Mouse (Mus musculus) layer of hippocampus, adult 8-10 months (tissue): Measurements from ENCODE around the gene Hnrnpll. TPM values are rescaled to one million over a fixed set of nuclear protein-coding genes. Genes with fewer than 3 reads are reported as not detected.
"Not testable (repeated sequence)": the region's sequence is repeated elsewhere in the genome, so short reads cannot be mapped to it uniquely, and the experiment has no call there.

ENCODE experiments used
- DNase-seq, 2 experiments: peaks; one replicate each; pipeline ENCODE4 v3.0.0; 2022; ENCODE audit warnings: low spot score in 2 of 2
- total RNA-seq, 4 experiments: library from RNA; stranded (reverse); gene quantifications; 2 replicates each; pipeline ENCODE4 v1.2.4; 2022

Gene Hnrnpll
- total RNA-seq, 4 experiments from 2014 or later = 61.5 to 65.8 (median 63.6) TPM

GRCm38 (mm10) chr17:80059731-80060130, 2.4 kb downstream of the Hnrnpll start:
- DNase-seq = no peak

DNA sequence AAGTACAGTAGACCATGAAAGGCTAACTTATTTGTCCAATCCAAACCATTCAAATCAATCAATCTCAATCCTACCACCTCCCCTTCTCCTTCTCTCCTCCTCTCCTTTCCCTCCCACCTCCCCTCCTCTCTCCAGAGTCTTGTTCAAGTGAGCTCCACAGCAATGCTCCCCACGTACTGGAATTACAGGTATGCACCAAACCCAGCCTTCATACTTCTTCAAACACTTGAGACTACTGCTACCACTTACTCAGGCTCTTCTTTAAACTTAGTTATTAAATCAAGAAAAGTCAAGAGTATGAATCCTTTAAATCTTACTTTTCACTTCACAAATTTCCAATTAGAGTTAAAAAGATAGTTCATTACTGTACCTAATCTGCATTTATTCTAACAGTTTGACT, 3.6 kb downstream of the Hnrnpll start:
- DNase-seq = no peak

DNA sequence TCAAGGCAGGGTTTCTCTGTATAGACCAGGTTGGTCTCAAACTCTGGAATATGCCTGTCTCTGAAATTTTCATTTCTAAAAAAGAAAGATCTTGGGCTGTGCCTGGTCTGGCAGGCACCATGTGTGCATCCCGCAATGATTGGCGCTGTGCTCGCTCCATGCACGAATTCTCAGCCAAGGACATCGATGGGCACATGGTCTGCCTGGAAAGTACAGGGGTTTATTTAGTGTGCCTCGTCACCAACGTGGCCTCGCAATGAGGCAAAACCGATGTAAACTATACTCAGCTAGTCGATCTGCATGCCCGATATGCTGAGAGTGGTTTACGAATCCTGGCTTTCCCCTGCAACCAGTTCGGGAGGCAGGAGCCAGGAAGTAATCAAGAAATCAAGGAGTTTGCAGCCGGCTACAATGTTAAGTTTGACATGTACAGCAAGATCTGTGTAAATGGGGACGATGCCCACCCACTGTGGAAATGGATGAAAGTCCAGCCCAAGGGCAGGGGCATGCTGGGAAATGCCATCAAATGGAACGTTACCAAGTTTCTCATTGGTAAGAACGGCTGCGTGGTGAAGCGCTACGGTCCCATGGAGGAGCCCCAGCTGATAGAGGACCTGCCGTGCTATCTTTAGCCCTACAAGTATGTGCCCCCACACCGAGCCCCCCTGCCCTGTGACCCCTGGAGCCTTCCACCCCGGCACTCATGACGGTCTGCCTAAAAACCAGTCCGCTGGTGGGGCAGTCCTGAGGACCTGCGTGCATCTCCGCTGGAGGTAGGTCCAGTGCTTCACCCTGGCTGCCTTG, 8.0 kb downstream of the Hnrnpll start:
- peak in 1 of 2 experiments; percentile 39 for DNase-seq

DNA sequence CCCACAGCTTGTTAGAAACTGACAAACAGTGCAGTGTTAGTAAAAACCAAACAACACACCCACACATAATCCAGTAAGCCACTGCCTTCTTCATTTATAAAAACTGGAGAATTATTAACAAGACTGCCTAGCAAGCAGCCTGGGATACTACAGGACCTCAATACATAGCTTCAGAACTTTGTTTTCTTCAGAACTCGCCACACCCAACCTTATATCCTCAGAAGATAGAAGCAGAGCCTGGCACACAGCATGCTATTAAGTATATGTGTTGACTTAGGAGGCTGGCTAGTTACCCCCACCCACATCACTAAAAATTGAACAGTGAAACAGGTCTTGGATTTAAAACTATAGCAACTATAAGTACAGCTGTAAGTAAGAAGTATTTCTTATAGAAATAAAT, 10.5 kb downstream of the Hnrnpll start:
- no peak for DNase-seq

GRCm38 (mm10) chr17:80049300-80049699, 12.8 kb downstream of the Hnrnpll start:
- DNase-seq = not testable (repeated sequence)

- peak in 1 of 2 experiments; percentile 67 for DNase-seq
These were observed 13.9 kb downstream of the Hnrnpll start for GRCm38 (mm10) chr17:80048230-80048629.

- no peak for DNase-seq
These were observed 20.4 kb downstream of the Hnrnpll start for GRCm38 (mm10) chr17:80041739-80042138.

DNA sequence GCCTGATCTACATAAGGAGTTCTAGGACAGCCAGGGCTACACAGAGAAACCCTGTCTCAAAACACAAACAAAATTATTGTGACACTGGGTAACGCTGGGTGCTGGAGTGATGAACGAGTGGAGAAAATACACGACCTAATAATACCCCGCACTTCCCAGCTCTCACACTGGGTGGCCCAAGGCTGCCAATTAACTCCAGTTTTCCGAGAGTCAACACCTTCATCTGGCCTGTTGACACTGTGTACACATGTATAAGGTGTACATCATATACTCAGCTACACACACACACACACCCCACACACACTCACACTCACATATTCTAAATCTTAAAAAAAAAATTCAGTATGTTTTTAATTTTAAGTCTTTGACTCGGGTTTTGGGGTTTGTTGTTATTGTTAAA, 33.5 kb downstream of the Hnrnpll start:
- DNase-seq = no peak

- DNase-seq = no peak
These were observed 35.8 kb downstream of the Hnrnpll start for GRCm38 (mm10) chr17:80026189-80026936.

GRCm38 (mm10) chr17:80022090-80022489, 40.0 kb downstream of the Hnrnpll start:
- no peak for DNase-seq

GRCm38 (mm10) chr17:80020495-80020894, 41.6 kb downstream of the Hnrnpll start:
- no peak for DNase-seq

DNA sequence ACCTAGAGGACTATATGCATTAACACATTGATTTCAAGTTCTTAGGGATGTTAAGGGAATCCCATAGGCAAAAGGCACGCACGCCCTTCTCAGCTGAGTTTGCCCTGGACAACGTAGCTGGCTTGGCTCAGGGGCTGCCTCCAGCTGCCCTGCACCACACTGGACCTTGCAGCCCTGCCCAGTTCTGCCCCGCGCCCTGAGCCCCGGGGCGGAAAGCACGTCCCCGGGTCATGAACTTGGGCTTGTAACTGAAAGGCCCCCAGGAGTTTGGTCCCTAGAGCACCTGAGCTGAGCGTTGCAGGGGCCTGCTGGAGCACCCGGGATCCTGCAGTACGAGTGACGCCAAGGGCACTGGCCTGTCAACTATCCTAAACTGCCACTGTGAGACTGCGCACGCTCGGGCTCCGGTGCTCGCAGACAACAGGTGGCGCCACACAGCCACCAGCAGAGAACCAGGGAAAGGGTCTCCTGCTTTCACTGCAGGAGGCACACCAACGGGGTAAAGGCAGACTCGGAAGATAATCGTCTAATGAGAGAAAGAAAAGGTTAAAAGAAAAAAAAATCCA, 43.1 kb downstream of the Hnrnpll start:
- no peak for DNase-seq

DNA sequence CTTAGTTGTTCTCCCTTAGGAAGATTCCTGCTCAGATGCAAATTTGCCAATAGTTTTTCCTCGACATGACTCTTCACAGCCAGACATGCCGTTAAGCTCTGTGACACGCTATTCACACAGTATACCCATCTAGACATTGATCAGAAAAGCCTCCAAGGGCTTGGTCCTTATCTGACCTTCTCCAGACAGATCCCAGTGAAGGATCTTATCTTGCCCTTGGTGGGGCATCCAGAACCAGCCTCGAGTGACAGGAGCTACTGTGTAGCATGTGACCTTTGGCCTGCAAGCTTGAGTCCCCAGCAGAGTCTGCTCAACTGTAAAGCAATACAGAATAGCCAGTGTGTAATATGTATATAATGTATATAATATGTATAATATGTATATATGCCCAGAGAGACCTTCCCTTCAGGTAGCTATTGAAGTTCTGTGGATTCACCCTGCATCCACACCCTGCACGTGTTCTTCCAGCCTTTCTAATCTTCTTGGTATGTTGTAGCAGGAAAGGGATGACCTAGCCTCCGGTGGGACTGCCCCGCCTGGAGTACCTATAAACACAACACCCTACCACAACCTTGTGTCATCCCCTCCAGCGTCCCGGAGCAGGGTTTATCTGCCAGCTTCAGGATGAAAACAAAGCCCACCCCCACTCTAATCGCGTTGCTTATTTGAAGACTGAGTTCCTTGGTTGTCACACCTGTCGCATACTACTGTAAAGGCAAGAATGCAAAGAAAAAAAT, 43.7 kb downstream of the Hnrnpll start:
- DNase-seq = no peak

GRCm38 (mm10) chr17:80017389-80017788, 44.7 kb downstream of the Hnrnpll start:
- peak in 1 of 2 experiments; percentile 69 for DNase-seq

GRCm38 (mm10) chr17:80016400-80016799, 45.7 kb downstream of the Hnrnpll start:
- not testable (repeated sequence) for DNase-seq

DNA sequence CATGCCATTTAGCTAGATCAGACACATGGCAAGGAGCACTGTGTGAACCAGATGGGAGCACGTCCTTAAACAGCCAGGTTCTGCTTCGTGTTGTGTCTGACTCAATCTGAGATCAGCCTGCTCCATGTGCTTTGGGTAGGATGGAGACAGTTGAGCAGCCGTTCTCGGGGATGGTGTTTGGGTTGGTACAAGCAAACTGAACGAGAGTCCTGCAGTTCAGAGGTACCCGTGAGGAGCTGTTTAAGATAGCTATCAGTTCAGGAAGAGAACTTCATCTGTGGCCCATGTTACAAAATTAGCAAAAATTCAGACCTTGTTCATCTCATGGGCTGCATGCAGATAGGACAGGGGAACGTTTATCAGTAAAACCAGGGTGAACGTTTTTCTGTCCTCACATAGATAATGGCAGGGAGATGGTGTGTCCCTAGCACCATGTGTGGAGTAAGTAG, 47.7 kb downstream of the Hnrnpll start:
- peak in 1 of 2 experiments; percentile 32 for DNase-seq

- no peak for DNase-seq
These were observed 52.2 kb downstream of the Hnrnpll start for GRCm38 (mm10) chr17:80009926-80010325.

- peak in 1 of 2 experiments; percentile 42 for DNase-seq
These were observed 53.3 kb downstream of the Hnrnpll start for GRCm38 (mm10) chr17:80008847-80009246.

GRCm38 (mm10) chr17:80004345-80005239, 57.5 kb downstream of the Hnrnpll start:
- peak; percentile 33 to 40 for DNase-seq

DNA sequence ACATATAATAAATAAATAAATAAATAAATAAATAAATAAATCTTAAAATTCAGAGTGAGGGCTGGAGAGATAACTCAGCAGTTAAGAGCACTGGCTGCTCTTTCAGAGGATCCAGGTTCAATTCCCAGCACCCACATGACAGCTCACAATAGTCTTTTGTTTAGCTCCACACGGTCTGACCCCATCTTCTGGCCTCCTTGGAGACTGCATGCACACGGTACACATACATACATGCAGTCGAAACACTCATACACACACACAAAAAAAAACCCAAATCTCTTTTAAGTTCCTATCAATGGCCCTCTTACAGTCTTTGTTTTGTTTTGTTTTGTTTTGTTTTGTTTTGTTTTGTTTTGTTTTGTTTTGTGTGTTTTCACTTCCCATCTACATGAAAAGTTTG, 58.3 kb downstream of the Hnrnpll start:
- DNase-seq = not testable (repeated sequence)
